Mouse (Mus musculus) heart, embryonic 13.5 days (tissue): Measurements from ENCODE around the gene Olfr1392. TPM values are rescaled to one million over a fixed set of nuclear protein-coding genes. Genes with fewer than 3 reads are reported as not detected.

Source experiments
- ATAC-seq: fragments of 200-750 bp; cut with Nextera tagmentation; 2 replicates; pipeline ENCODE4 v1.8.0; 2017; ENCODE audit warnings: moderate TSS enrichment; ENCODE audit not compliant: insufficient number of reproducible peaks, low FRiP score, low TSS enrichment; ENCODE audit errors: extremely low read depth
- H3K27ac ChIP-seq: fragments of 300-500 bp; sonication (generic); replicated peaks from 2 replicates; pipeline ENCODE4 v1.5.1; 2015; ENCODE audit warnings: moderate library complexity, mild to moderate bottlenecking, inconsistent platforms
- H3K27me3 ChIP-seq: fragments of 300-500 bp; sonication (generic); replicated peaks from 2 replicates; pipeline ENCODE4 v1.6.1; 2015; ENCODE audit warnings: mild to moderate bottlenecking, inconsistent platforms
- H3K36me3 ChIP-seq: fragments of 300-500 bp; sonication (generic); 2 replicates; pipeline ENCODE4 v1.6.1; 2015; ENCODE audit warnings: mild to moderate bottlenecking, inconsistent platforms
- H3K4me1 ChIP-seq: fragments of 300-500 bp; sonication (generic); 2 replicates; pipeline ENCODE4 v1.6.1; 2015; ENCODE audit warnings: inconsistent platforms
- H3K4me2 ChIP-seq: fragments of 300-500 bp; sonication (generic); 2 replicates; pipeline ENCODE4 v1.6.1; 2015; ENCODE audit warnings: inconsistent platforms, mild to moderate bottlenecking, moderate library complexity
- H3K4me3 ChIP-seq: fragments of 300-500 bp; sonication (generic); 2 replicates; pipeline ENCODE4 v1.5.1; 2015; ENCODE audit warnings: moderate library complexity, mild to moderate bottlenecking, inconsistent platforms
- H3K9ac ChIP-seq: fragments of 300-500 bp; sonication (generic); 2 replicates; pipeline ENCODE4 v1.6.1; 2015; ENCODE audit warnings: inconsistent platforms, mild to moderate bottlenecking, moderate library complexity
- H3K9me3 ChIP-seq: fragments of 300-500 bp; sonication (generic); 2 replicates; pipeline ENCODE4 v1.6.1; 2016; ENCODE audit warnings: inconsistent platforms
- WGBS: fragments of 180-500 bp; shearing (Covaris S2); methylation state at CpG from one replicate; pipeline ENCODE4 v1.1.7; 2015; ENCODE audit warnings: mixed read lengths; 5-methylcytosine and 5-hydroxymethylcytosine counted together
- polyA plus RNA-seq: library from polyadenylated mRNA; unstranded; fragments of >200 nt; fragmentation: Nextera tagmentation; extraction: Ambion mirVana; gene quantifications from 2 replicates; pipeline ENCODE4 v1.2.1, GENCODE M21; 2015

The Olfr1392 gene
- polyA plus RNA-seq, 1 experiment from 2014 or later, result not detected

DNA sequence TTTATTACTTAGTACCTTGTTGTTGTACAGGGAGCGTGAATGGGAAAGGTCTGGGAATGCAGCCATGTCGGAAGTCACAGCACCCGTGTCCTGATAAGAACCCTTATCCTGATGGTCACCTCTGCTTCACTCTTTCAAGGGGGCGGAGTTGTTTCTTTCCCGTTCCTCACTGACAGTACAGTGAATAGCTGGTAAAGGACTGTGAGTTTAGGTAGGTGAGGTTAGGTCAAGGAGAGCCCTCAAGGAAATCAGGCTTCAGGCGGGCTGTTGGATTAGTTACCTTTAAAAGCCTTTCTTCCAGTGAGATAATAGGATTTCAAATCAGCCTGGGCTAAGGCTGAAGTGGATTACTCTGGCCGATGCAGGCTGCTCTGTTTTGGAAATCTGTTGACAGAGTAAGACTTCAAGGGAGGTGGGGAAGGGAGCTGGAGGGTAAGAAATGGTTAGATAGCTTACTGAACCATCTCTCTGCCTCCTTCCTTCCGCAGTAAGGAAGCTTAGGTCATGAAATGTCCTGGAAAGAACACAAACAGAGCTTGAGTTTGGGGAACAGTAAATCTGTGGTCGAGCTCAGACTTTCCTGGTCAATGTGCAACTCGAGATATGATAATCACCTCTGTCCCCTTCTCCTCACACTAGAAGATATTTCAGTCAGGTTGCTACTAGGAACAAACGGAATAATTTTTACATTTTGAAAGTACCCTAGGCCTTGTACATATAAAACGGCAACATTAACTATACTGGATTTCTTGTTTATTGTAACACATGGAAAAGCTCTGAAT, 39.3 kb upstream of the Olfr1392 start:
- 17% methylated on average over 12 of the region's 12 CpGs for WGBS
- peak overlapping the region; percentile 72 for H3K4me2 ChIP-seq
- peak overlapping the region; percentile 87 for H3K9ac ChIP-seq
- peaks cover 63% of the 10 kb centered on the region for H3K4me1 ChIP-seq
- peak overlapping the region; percentile 97 for H3K27ac ChIP-seq
- H3K9me3 ChIP-seq, result no peaks in the 10 kb centered on the region
- peak overlapping the region; percentile 63 for H3K4me3 ChIP-seq
- no peaks in the 10 kb centered on the region for H3K27me3 ChIP-seq
- ATAC-seq, result no peak
- H3K36me3 ChIP-seq, result no peaks in the 10 kb centered on the region

DNA sequence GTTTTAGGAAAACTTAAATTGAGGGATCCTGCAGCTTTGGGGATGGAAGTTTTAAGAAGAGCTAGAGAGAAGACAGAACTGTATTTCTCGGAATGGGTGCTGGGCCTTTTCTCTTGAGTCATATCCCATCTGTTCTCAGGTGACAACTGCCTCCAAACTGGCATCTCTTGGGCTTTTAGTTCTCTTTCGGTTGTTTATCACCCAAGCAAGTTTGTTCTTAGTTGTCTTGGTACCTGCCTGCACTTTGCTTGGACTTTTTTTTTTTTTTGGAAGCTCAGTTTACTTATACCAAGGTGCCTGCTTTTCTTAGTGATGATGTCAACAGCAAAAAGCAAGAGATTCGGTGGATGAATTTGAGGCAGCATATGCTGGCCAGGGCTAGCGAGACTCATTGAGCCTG, 38.6 kb upstream of the Olfr1392 start:
- H3K27ac ChIP-seq, result 0 out of 2 replicates have a peak overlapping the region, but pooled peaks have one; percentile 97
- no peaks in the 10 kb centered on the region for H3K9me3 ChIP-seq
- no peak for ATAC-seq
- H3K4me2 ChIP-seq, result peak overlapping the region; percentile 72
- no peaks in the 10 kb centered on the region for H3K36me3 ChIP-seq
- 0 out of 2 replicates have a peak overlapping the region, but pooled peaks have one; percentile 33 for H3K9ac ChIP-seq
- H3K4me3 ChIP-seq, result no peak overlapping the region
- 84% methylated on average over 4 of the region's 4 CpGs for WGBS
- H3K27me3 ChIP-seq, result no peaks in the 10 kb centered on the region
- peaks cover 70% of the 10 kb centered on the region for H3K4me1 ChIP-seq

DNA sequence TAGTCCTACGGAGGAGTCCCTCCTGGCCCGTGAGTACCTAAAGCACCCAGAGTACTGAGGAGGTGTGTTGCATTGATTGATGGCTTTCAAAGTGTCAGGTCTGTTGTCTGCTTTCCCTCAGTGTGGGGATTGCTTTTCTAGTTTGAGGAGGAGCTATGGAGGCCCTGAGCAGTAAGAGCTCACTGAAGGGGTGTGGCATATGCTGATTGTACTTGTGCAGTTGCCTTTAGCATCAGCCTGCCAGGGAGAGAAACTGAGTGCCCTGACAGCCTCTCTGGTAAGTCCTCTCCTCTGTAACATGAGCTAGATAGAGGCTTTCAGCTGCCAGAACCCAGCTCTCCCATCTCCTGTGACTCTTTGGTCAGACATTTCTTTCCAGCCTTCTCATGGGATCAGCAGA, 37.8 kb upstream of the Olfr1392 start:
- Histone ChIP-seq H3K4me3 (no peak overlapping the region), H3K36me3 (peaks cover 7% of the 10 kb centered on the region; the same call in 1 of the 2 replicates), H3K9ac (peak overlapping the region; percentile 29; the same call in 1 of the 2 replicates), H3K4me1 (peaks cover 77% of the 10 kb centered on the region), H3K4me2 (peak overlapping the region; percentile 4; the same call in 1 of the 2 replicates), H3K27ac (0 out of 2 replicates have a peak overlapping the region, but pooled peaks have one; percentile 92), H3K9me3 (no peaks in the 10 kb centered on the region), H3K27me3 (no peaks in the 10 kb centered on the region)
- 43% methylated on average over 2 of the region's 2 CpGs for WGBS
- no peak for ATAC-seq

DNA sequence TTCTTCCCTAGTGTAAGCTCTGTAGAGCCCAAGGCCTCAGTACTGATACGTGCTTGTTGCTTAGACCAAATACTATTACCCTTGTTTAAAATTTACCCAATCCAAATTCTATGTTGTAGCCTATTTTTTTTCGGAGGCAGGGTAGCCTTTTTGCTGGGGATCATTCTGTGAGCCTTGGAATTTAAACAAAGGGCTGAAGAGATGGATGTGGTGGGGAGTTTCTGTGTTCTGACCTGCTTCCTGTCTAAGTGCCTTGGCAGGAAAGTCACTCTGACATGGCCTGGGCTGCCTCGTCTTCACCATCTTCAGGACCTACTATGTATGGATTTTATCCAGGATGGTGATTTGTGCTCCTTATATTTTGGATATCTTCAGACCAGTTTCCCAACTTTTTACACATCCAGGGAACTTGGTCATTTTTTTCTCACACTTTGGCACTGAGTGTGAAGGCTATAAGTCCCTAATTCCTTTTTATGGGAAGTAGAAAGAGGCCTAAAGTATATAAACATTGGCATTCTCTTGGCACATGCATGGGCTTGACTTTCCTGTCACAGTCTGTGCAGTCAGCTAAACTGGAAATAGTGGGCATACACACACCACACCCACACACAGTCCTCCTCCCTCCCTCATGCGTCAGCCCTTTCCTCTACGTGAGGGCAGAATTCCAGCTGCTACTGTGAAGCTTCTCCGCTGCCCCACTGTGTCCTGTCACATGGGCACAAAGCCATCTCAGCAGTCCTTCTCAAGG, 36.7 kb upstream of the Olfr1392 start:
- Histone ChIP-seq H3K9me3 (no peaks in the 10 kb centered on the region), H3K4me1 (peaks cover 82% of the 10 kb centered on the region), H3K4me2 (no peak overlapping the region), H3K9ac (peak overlapping the region; percentile 48; the same call in 1 of the 2 replicates), H3K27ac (peak overlapping the region; percentile 92), H3K4me3 (no peak overlapping the region), H3K36me3 (peaks cover 17% of the 10 kb centered on the region), H3K27me3 (no peaks in the 10 kb centered on the region)
- 54% methylated on average over 6 of the region's 6 CpGs for WGBS
- ATAC-seq, result no peak

DNA sequence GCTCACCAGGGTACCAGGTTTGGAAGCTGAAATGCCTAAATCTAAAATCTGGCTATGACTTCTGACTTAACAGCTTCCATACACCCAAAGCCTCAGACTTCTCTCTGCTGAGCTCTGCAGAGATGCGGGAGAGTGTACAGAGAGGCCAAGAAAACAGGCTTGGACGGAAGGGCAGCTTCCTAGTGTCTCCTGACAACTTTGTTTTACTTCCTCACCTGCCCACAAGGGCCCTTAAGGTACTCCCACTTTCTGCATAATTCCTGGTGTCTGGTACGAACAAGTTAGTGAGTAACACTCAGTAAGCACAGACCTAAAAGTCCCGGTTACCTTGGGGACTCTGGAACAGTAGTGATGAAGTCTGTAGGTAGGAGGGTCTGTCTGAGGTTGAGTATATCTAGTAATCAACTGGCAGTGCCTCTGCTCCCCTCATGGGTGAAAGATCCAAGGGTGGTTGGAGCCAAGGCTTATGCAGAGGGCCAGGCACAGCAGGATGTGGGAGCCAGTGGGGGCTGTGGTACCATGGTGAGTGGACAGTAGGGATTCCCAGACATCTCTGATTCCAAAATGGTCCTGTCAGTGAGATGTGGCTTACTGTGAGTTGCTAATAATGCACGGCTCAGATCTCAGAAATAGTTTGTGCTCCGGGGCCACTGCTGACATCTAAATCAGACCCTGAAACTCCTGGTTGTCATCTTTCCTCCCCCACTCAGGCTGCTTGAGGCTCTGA, 35.9 kb upstream of the Olfr1392 start:
- peak overlapping the region; percentile 89; the same call in 1 of the 2 replicates for H3K9ac ChIP-seq
- 62% methylated on average over 6 of the region's 6 CpGs for WGBS
- peaks cover 24% of the 10 kb centered on the region for H3K36me3 ChIP-seq
- H3K27me3 ChIP-seq, result no peaks in the 10 kb centered on the region
- ATAC-seq, result no peak
- no peaks in the 10 kb centered on the region for H3K9me3 ChIP-seq
- peak overlapping the region; percentile 92 for H3K27ac ChIP-seq
- H3K4me1 ChIP-seq, result peaks cover 82% of the 10 kb centered on the region
- H3K4me3 ChIP-seq, result no peak overlapping the region
- H3K4me2 ChIP-seq, result peak overlapping the region; percentile 80

DNA sequence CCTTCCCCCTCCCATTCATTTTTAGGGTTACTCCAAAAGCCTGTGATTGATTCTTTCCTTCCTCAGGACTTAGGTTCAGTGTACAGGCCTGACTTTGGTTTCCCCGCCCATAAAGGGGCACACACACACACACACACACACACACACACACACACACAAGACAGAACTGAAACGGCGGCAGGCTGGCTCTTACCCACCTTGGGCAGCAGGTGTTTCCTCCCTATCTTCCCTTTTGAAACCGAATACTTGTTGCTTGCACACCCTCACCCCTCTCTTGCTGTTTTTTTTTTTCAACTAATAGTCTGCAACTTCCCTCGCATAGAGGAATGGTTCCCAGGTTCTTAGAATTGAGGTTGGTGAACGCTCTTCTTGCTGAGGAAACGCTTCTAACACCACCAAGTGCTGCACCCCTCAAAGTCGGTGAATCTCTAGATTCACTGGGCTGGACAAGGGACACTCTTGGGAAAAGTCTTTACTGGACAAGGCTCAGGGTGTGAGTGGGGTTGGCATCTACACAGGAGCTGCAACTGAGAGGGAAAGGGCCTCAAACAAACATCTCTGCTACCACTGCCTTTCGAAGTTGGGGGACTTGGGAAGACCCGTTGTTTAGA, 35.2 kb upstream of the Olfr1392 start:
- WGBS, result 24% methylated on average over 10 of the region's 10 CpGs
- peak overlapping the region; percentile 92 for H3K27ac ChIP-seq
- H3K9ac ChIP-seq, result peak overlapping the region; percentile 89
- ATAC-seq, result no peak
- H3K4me3 ChIP-seq, result peak overlapping the region; percentile 69
- peaks cover 32% of the 10 kb centered on the region for H3K36me3 ChIP-seq
- no peaks in the 10 kb centered on the region for H3K27me3 ChIP-seq
- no peaks in the 10 kb centered on the region for H3K9me3 ChIP-seq
- peak overlapping the region; percentile 80 for H3K4me2 ChIP-seq
- H3K4me1 ChIP-seq, result peaks cover 81% of the 10 kb centered on the region

DNA sequence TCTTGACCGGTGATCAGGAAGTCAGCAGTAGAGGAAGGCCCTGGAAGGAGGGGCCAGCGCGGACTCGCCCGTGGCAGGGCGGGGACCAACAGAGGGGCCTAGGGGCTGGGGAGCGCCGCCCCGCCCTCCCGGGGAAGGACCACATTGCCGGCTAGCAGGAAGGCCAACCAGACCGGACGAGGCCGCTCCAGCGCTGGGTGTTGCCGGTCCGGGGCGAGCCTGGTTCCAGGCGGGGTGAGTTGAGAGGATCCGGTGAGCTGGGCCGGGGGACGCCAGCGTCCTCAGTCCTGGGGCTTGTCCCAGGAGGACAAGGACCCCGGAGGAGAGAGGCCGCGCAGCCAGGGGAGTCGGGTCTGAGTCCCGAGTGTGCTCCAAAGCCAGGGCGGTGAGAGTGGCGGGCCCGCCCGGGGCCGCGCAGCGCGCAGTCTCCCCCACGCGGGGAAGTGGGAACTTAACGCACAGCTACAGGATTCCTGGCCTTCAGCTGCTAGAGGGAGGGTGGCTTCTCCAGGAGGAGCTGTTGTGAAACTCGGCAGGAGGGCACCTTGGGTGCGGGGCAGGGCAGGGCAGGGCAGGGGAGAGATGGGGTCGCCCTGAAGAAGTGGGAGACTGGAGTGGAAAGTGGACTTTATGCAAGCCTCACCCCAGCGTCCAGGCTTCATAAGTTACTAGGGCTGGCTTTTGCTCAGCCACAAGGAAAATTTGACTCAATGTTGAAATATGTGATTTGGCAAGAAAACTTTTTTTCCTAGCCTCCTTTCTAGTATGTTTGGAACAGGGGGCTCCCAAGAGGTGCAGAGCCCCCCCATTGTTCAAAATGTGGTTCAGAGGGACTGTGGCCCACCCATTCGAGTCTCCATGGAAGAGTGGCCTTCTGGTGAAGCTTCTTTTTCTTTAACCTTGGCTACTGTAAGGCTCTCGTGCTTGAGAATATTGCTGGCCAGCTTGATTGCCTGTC, 34.4 kb upstream of the Olfr1392 start:
- H3K4me3 ChIP-seq, result peak overlapping the region; percentile 69
- peaks cover 74% of the 10 kb centered on the region for H3K4me1 ChIP-seq
- H3K4me2 ChIP-seq, result peak overlapping the region; percentile 80
- H3K36me3 ChIP-seq, result peaks cover 40% of the 10 kb centered on the region
- H3K9me3 ChIP-seq, result no peaks in the 10 kb centered on the region
- WGBS, result 2% methylated on average over 43 of the region's 45 CpGs
- ATAC-seq, result peak; percentile 91
- peak overlapping the region; percentile 92 for H3K27ac ChIP-seq
- peak overlapping the region; percentile 89 for H3K9ac ChIP-seq
- no peaks in the 10 kb centered on the region for H3K27me3 ChIP-seq

DNA sequence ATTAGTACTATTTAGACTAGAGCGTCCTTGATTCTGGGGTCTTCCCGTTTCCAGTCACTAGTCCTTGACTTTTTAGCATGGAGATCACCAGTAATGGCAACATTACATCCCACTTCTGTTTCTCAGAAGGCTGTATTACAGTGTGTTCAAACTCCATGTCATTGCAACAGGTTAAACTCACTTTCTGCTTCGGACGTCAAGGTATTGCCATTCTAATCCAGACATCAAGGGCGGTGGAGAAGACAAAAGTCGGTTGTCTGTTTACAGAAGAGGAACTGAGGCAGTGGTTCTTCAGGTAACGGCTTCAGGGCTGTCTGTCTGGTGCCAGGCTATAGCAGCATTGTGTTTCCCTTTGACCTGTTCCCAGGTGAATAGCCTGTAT, 33.7 kb upstream of the Olfr1392 start:
- H3K4me3 ChIP-seq, result peak overlapping the region; percentile 69
- WGBS, result 68% methylated on average over 7 of the region's 7 CpGs
- H3K27me3 ChIP-seq, result no peaks in the 10 kb centered on the region
- peaks cover 67% of the 10 kb centered on the region for H3K4me1 ChIP-seq
- H3K9me3 ChIP-seq, result no peaks in the 10 kb centered on the region
- H3K36me3 ChIP-seq, result peaks cover 47% of the 10 kb centered on the region
- peak overlapping the region; percentile 89 for H3K9ac ChIP-seq
- ATAC-seq, result no peak
- peak overlapping the region; percentile 80 for H3K4me2 ChIP-seq
- peak overlapping the region; percentile 92 for H3K27ac ChIP-seq

DNA sequence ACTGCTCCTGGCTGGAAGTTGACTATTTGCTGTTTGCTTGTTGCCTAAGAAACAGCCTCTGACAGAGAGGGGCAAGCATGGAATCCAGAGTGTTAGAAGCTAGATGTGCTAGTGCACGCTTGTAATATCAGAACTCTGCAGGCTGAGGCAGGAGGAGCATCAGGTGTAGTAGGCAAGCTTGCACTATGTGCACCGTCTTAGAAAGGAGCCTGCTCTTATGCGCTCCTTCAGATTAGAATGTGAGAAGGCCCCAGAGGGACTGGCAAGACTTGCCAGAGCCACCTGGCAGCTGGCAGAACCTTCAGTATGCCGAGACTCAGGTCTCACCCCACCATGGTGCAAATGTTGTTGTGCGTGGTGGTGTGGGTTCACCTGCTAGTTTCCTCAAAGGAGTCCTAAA, 33.0 kb upstream of the Olfr1392 start:
- Histone ChIP-seq H3K36me3 (peaks cover 53% of the 10 kb centered on the region), H3K4me2 (peak overlapping the region; percentile 80), H3K27ac (no peak overlapping the region), H3K9me3 (no peaks in the 10 kb centered on the region), H3K27me3 (no peaks in the 10 kb centered on the region), H3K4me1 (peaks cover 60% of the 10 kb centered on the region), H3K9ac (peak overlapping the region; percentile 40), H3K4me3 (peak overlapping the region; percentile 69)
- ATAC-seq, result no peak
- 83% methylated on average over 5 of the region's 5 CpGs for WGBS

DNA sequence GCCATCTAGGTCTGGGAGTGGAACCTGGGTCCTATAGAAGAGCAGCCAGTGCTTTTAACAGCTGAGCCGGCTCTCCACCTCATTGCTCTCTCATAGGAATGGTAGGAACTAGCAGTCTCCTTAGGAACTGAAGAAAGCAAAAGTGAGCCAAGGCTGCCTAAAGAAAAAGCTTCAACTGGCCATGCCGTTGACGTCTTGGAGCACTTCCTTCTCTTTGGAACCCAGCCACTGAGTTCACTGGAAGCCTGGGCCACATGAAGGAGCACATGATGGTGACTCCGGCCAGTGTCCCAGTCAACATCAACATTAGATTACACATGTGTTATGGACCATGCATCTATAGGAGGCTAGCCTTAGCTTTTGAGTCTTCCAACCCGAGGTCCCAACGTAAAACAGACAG, 32.0 kb upstream of the Olfr1392 start:
- H3K9ac ChIP-seq, result no peak overlapping the region
- WGBS, result 91% methylated on average over 6 of the region's 6 CpGs
- 0 out of 2 replicates have a peak overlapping the region, but pooled peaks have one; percentile 4 for H3K4me2 ChIP-seq
- peaks cover 51% of the 10 kb centered on the region for H3K4me1 ChIP-seq
- ATAC-seq, result no peak
- no peak overlapping the region for H3K4me3 ChIP-seq
- H3K36me3 ChIP-seq, result peaks cover 59% of the 10 kb centered on the region
- H3K9me3 ChIP-seq, result no peaks in the 10 kb centered on the region
- no peak overlapping the region for H3K27ac ChIP-seq
- no peaks in the 10 kb centered on the region for H3K27me3 ChIP-seq
